Mouse (Mus musculus) liver (tissue): ENCODE results near the gene Lsamp.

Source experiments
- DNase-seq: peaks from one replicate; pipeline ENCODE4 v3.0.0-alpha.2; 2020; ENCODE audit warnings: mixed read lengths

Lsamp gene

GRCm38 (mm10) chr16:40692292-40692691 lies 708.1 kb downstream of the Lsamp start:
- no peak for DNase-seq

GRCm38 (mm10) chr16:40697253-40697652 lies 713.1 kb downstream of the Lsamp start:
- DNase-seq = no peak

GRCm38 (mm10) chr16:40708558-40708957 lies 724.4 kb downstream of the Lsamp start:
- DNase-seq = no peak

GRCm38 (mm10) chr16:40709574-40709973 lies 725.4 kb downstream of the Lsamp start:
- peak; percentile 3 for DNase-seq

GRCm38 (mm10) chr16:40710068-40710467 lies 725.9 kb downstream of the Lsamp start:
- DNase-seq = peak; percentile 2

GRCm38 (mm10) chr16:40710491-40710890 lies 726.3 kb downstream of the Lsamp start:
- DNase-seq = peak; percentile 27

- DNase-seq = no peak
These were observed 729.6 kb downstream of the Lsamp start for GRCm38 (mm10) chr16:40713725-40714124.

- peak; percentile 65 for DNase-seq
These were observed 754.9 kb downstream of the Lsamp start for GRCm38 (mm10) chr16:40739015-40739414.

- no peak for DNase-seq
These were observed 755.6 kb downstream of the Lsamp start for GRCm38 (mm10) chr16:40739771-40740170.

GRCm38 (mm10) chr16:40740273-40740672 lies 756.1 kb downstream of the Lsamp start:
- DNase-seq = no peak

GRCm38 (mm10) chr16:40827191-40827590 lies 843.0 kb downstream of the Lsamp start:
- no peak for DNase-seq

GRCm38 (mm10) chr16:40831536-40831935 lies 847.4 kb downstream of the Lsamp start:
- DNase-seq = no peak

- no peak for DNase-seq
These were observed 857.6 kb downstream of the Lsamp start for GRCm38 (mm10) chr16:40841765-40842164.

- DNase-seq = no peak
These were observed 882.6 kb downstream of the Lsamp start for GRCm38 (mm10) chr16:40866733-40867132.

GRCm38 (mm10) chr16:40878301-40878700 lies 894.1 kb downstream of the Lsamp start:
- no peak for DNase-seq

GRCm38 (mm10) chr16:40881942-40882341 lies 897.8 kb downstream of the Lsamp start:
- no peak for DNase-seq

GRCm38 (mm10) chr16:40891338-40891737 lies 907.2 kb downstream of the Lsamp start:
- DNase-seq = no peak

- DNase-seq = no peak
These were observed 913.7 kb downstream of the Lsamp start for GRCm38 (mm10) chr16:40897768-40898327.

GRCm38 (mm10) chr16:40907892-40908291 lies 923.7 kb downstream of the Lsamp start:
- no peak for DNase-seq

GRCm38 (mm10) chr16:40914141-40914540 lies 930.0 kb downstream of the Lsamp start:
- no peak for DNase-seq

GRCm38 (mm10) chr16:40930596-40930995 lies 946.4 kb downstream of the Lsamp start:
- DNase-seq = no peak

- DNase-seq = no peak
These were observed 958.1 kb downstream of the Lsamp start for GRCm38 (mm10) chr16:40942266-40942665.

- no peak for DNase-seq
These were observed 961.7 kb downstream of the Lsamp start for GRCm38 (mm10) chr16:40945834-40946233.

GRCm38 (mm10) chr16:40948013-40948412 lies 963.9 kb downstream of the Lsamp start:
- DNase-seq = no peak

GRCm38 (mm10) chr16:40959211-40959610 lies 975.0 kb downstream of the Lsamp start:
- no peak for DNase-seq
